Mouse (Mus musculus) leukemia stem cell, adult 10-12 weeks (primary cell): ENCODE results near the gene Yipf2. TPM values are rescaled to one million over a fixed set of nuclear protein-coding genes. Genes with fewer than 3 reads are reported as not detected.

Source experiments
- polyA plus RNA-seq: library from polyadenylated mRNA; stranded (reverse); fragments of >175 nt; gene quantifications from 2 replicates; pipeline ENCODE4 v1.2.3, GENCODE M21; 2012; ENCODE audit warnings: low replicate concordance

Gene Yipf2
- polyA plus RNA-seq = 2.5 and 3.0 TPM in 2 replicates

GRCm38 (mm10) chr9:21592703-21593121, at the start of gene Yipf2, which contains the start of gene Timm29:
Yipf2 (minus strand) TSS chr9:21592828.
Timm29 (plus strand) TSS chr9:21592722.

GRCm38 (mm10) chr9:21615617-21616231, 23.1 kb upstream of the Yipf2 start, which contains the start of gene Smarca4:
Smarca4 (plus strand) TSS chr9:21616169.

GRCm38 (mm10) chr9:21546789-21547074, 45.9 kb downstream of the Yipf2 start, which contains the start of gene Carm1:
Carm1 (plus strand) TSS chr9:21546894.

Other genes starting within 250 kb of the Yipf2 start
- gene Ilf3, start 225.0 kb downstream of the Yipf2 start, polyA plus RNA-seq = 37.6 and 56.9 TPM in 2 replicates
- gene Qtrt1, start 181.0 kb downstream of the Yipf2 start, polyA plus RNA-seq = 64.2 and 75.8 TPM in 2 replicates
- 869 and 1,352 TPM in 2 replicates for gene Dnm2, start 167.9 kb downstream of the Yipf2 start, polyA plus RNA-seq
- 8.2 and 14.3 TPM in 2 replicates for gene Tmed1, start 82.6 kb downstream of the Yipf2 start, polyA plus RNA-seq
- gene AB124611, start 66.7 kb downstream of the Yipf2 start, polyA plus RNA-seq = 70.9 and 71.6 TPM in 2 replicates
- 276 and 327 TPM in 2 replicates for gene Carm1, start 45.9 kb downstream of the Yipf2 start, polyA plus RNA-seq
- gene Timm29, start 106 bp downstream of the Yipf2 start, polyA plus RNA-seq = 19.0 and 25.0 TPM in 2 replicates
- 291 and 327 TPM in 2 replicates for gene Smarca4, start 23.3 kb upstream of the Yipf2 start, polyA plus RNA-seq
- gene Ldlr, start 130.7 kb upstream of the Yipf2 start, polyA plus RNA-seq = 5.5 and 9.9 TPM in 2 replicates
- gene Spc24, start 167.5 kb upstream of the Yipf2 start, polyA plus RNA-seq = 66.2 and 67.6 TPM in 2 replicates
- gene Kank2, start 205.9 kb upstream of the Yipf2 start, polyA plus RNA-seq = 0.86 and 1.6 TPM in 2 replicates
- not detected in 2 replicates for gene Angptl8, start 242.7 kb upstream of the Yipf2 start, polyA plus RNA-seq